Mouse (Mus musculus) heart, embryonic 16.5 days (tissue): ENCODE measurements around the gene Endou. TPM values are rescaled to one million over a fixed set of nuclear protein-coding genes. Genes with fewer than 3 reads are reported as not detected.

Experiments used
- ATAC-seq: fragments of 200-750 bp; cut with Nextera tagmentation; replicated peaks from 2 replicates; pipeline ENCODE4 v1.8.0; 2017; ENCODE audit warnings: moderate number of reproducible peaks; ENCODE audit not compliant: insufficient read depth, low FRiP score; ENCODE audit errors: extremely low read depth
- H3K27ac ChIP-seq: fragments of 300-500 bp; sonication (generic); 2 replicates; pipeline ENCODE4 v1.5.1; 2014; ENCODE audit warnings: mild to moderate bottlenecking, low read length, control low read depth, moderate library complexity
- H3K27me3 ChIP-seq: fragments of 300-500 bp; sonication (generic); 2 replicates; pipeline ENCODE4 v1.6.1; 2014; ENCODE audit warnings: low read length, mixed read lengths; ENCODE audit not compliant: control insufficient read depth, insufficient read depth
- H3K36me3 ChIP-seq: fragments of 300-500 bp; sonication (generic); 2 replicates; pipeline ENCODE4 v1.6.1; 2014; ENCODE audit not compliant: control insufficient read depth, insufficient read depth
- H3K4me1 ChIP-seq: fragments of 300-500 bp; sonication (generic); 2 replicates; pipeline ENCODE4 v1.6.1; 2014; ENCODE audit warnings: low read length, mixed read lengths; ENCODE audit not compliant: control insufficient read depth, insufficient read depth
- H3K4me2 ChIP-seq: fragments of 300-500 bp; sonication (generic); 2 replicates; pipeline ENCODE4 v1.6.1; 2014; ENCODE audit warnings: low read depth, mild to moderate bottlenecking, control low read depth, low read length
- H3K4me3 ChIP-seq: fragments of 300-500 bp; sonication (generic); 2 replicates; pipeline ENCODE4 v1.5.1; 2014; ENCODE audit warnings: mild to moderate bottlenecking, control low read depth, low read length
- H3K9ac ChIP-seq: fragments of 300-500 bp; sonication (generic); 2 replicates; pipeline ENCODE4 v1.6.1; 2014; ENCODE audit warnings: low read length, control low read depth
- H3K9me3 ChIP-seq: fragments of 300-500 bp; sonication (generic); replicated peaks from 2 replicates; pipeline ENCODE4 v1.6.1; 2016; ENCODE audit warnings: low read length; ENCODE audit not compliant: control insufficient read depth
- WGBS: fragments of 180-500 bp; shearing (Covaris S2); extraction: QIAGEN DNeasy Blood & Tissue Kit; methylation state at CpG from one replicate; pipeline ENCODE4 v1.1.7; 2014; 5-methylcytosine and 5-hydroxymethylcytosine counted together
- polyA plus RNA-seq: library from polyadenylated mRNA; unstranded; fragments of >200 nt; fragmentation: Nextera tagmentation; extraction: Ambion mirVana; gene quantifications from 2 replicates; pipeline ENCODE4 v1.2.1, GENCODE M21; 2015

The Endou gene
- 2.8 and 9.6 TPM in 2 replicates for polyA plus RNA-seq

DNA sequence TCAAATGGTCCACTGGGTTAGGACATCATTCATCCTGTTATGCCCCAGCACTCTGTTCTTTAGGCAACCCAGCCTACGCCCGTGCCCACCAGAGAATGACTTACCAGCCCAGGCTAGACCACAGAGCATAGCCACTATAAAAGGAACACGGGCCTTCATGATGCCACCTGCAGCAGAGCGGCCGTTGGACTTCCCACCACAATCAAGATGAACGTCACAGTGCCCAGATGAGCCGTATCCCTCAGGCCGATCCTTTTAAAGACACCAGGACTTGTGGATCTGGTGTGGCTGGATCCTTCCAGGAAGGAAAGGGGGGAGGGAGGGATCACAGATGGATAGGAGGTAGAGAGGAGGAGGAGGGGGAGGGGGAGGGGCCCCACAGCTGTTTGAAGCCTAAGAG, at the start of gene Endou:
Endou (minus strand) TSS at position 229 of the 400 bp plus-strand sequence.
- H3K4me3 ChIP-seq, result no peak within 1 kb of the TSS
- no peak within 1 kb of the TSS for H3K4me2 ChIP-seq
- 0 out of 2 replicates have a peak, but pooled peaks cover 3% of the 10 kb centered on the region for H3K9me3 ChIP-seq
- peak; percentile 14 for ATAC-seq
- no peaks in the 10 kb centered on the region for H3K27me3 ChIP-seq
- no peaks in the 10 kb centered on the region for H3K4me1 ChIP-seq
- peak within 1 kb of the TSS; percentile 18; the same call in 1 of the 2 replicates for H3K27ac ChIP-seq
- H3K9ac ChIP-seq, result no peak within 1 kb of the TSS
- H3K36me3 ChIP-seq, result no peaks in the 10 kb centered on the region
- WGBS, result 79% methylated on average over 8 of the region's 8 CpGs

DNA sequence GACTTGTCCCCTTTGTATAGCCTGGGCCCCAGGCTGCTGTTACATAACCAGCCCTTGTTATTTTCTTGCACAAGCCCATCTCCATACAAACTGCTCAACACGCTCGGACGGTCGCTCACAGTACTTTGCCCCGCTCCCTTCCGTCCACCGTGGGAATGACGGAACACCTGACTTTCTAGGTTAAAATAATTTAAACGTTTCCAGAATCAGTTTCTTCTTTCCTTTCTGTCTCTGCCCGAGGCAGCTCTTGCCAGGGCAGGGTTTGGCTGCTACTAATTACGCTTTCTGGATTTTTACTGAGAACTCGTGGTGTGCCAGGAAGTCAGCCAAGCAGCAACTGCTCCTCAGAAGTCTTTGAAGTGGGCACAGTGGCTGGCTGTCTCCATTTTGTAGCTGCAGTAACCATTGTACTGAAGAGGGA, 49.5 kb upstream of the Endou start:
- Histone ChIP-seq H3K4me1 (peaks cover 36% of the 10 kb centered on the region), H3K27ac (peak overlapping the region; percentile 53; the same call in 1 of the 2 replicates), H3K9me3 (no peaks in the 10 kb centered on the region), H3K4me3 (no peak overlapping the region), H3K27me3 (no peaks in the 10 kb centered on the region), H3K9ac (no peak overlapping the region), H3K4me2 (no peak overlapping the region), H3K36me3 (no peaks in the 10 kb centered on the region)
- 82% methylated on average over 12 of the region's 12 CpGs for WGBS
- no peak for ATAC-seq

DNA sequence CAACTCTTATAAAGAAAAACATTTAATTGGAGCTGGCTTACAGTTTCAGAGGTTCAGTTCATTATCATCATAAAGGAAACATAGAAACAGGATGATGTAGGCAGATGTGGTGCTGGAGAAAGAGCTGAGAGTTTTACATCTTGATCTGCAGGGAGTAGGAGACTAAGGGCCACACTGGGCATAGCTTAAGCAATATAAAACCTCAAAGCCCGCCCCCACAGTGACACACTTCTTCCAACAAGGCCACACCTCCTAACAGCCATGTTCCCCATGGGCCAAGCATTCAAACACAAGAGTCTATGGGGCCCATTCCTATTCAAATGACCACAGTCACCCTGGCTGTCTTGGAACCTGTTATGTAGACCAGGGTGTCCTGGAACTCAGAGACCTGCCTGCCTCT, 48.4 kb upstream of the Endou start:
- Histone ChIP-seq H3K27ac (no peak overlapping the region), H3K4me3 (no peak overlapping the region), H3K4me2 (no peak overlapping the region), H3K27me3 (no peaks in the 10 kb centered on the region), H3K9ac (no peak overlapping the region), H3K36me3 (no peaks in the 10 kb centered on the region), H3K4me1 (peaks cover 35% of the 10 kb centered on the region), H3K9me3 (no peaks in the 10 kb centered on the region)
- 100% methylated on average over 1 of the region's 1 CpGs for WGBS
- no peak for ATAC-seq

DNA sequence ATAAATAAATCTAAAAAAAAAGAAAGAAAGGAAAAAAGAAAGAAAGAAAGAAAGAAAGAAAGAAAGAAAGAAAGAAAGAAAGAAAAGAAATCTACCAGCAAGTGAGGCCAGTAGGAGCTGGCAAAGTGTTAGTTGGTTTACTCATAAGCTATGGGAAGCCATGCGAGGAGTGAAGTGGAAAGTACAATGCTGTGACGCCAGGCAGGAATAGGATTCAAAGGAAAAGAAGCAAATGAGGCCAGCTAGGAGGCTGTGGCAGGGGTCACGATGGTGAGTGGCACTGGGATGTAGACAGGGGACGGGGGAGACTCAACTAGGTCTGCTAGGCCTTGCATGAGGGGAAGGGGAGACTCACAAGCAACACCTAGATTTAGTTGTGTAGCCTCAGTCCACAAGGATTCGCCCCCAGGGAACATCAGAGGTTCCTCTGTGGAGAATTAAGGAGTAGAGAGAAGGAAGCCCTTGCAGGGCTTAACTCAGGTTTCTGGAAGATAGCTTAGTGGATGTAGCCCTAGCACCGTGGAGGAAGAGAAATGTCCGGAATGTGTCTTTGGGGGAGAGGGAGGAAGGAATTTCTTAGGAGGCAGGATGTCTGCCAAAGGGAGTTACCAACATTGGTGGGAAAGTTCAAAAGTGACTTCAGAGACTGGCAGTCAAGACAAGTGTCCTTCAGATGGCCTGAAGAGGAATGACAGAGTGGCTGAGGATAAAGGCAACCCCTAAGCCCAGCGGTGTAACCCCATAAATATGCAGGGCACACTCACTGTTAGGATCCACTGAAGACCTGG, 47.4 kb upstream of the Endou start, which contains the start of gene Slc48a1:
Slc48a1 (plus strand) TSS at position 210 of the 788 bp plus-strand sequence.
- no peak for ATAC-seq
- no peak within 1 kb of the TSS for H3K4me2 ChIP-seq
- no peak within 1 kb of the TSS for H3K4me3 ChIP-seq
- H3K9me3 ChIP-seq, result no peaks in the 10 kb centered on the region
- no peak within 1 kb of the TSS for H3K9ac ChIP-seq
- peak within 1 kb of the TSS; percentile 75 for H3K27ac ChIP-seq
- no peaks in the 10 kb centered on the region for H3K27me3 ChIP-seq
- peaks cover 42% of the 10 kb centered on the region for H3K4me1 ChIP-seq
- H3K36me3 ChIP-seq, result no peaks in the 10 kb centered on the region
- WGBS, result 52% methylated on average over 8 of the region's 8 CpGs

DNA sequence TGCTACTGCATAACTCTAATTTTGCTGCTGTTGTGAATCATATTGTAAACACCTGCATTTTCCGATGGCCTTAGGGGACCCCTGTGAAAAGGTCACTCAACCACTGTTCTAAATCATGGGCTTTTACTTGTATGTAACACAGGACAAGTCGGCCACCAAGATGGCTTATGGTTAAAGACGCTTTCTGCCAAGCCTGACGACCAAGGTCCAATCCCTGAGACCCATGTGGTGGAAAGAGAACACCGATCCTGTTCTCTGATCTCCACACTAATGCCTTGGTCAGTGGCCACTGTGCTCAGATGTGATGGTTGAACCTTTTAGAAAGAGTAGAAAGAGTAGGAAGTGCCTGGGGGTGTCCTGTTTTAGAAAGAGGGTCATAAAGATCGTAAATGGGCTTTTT, 45.8 kb upstream of the Endou start:
- Histone ChIP-seq H3K4me1 (peaks cover 43% of the 10 kb centered on the region), H3K4me2 (no peak overlapping the region), H3K27ac (no peak overlapping the region), H3K9ac (no peak overlapping the region), H3K27me3 (no peaks in the 10 kb centered on the region), H3K36me3 (no peaks in the 10 kb centered on the region), H3K4me3 (no peak overlapping the region), H3K9me3 (no peaks in the 10 kb centered on the region)
- ATAC-seq, result no peak
- 81% methylated on average over 6 of the region's 6 CpGs for WGBS

DNA sequence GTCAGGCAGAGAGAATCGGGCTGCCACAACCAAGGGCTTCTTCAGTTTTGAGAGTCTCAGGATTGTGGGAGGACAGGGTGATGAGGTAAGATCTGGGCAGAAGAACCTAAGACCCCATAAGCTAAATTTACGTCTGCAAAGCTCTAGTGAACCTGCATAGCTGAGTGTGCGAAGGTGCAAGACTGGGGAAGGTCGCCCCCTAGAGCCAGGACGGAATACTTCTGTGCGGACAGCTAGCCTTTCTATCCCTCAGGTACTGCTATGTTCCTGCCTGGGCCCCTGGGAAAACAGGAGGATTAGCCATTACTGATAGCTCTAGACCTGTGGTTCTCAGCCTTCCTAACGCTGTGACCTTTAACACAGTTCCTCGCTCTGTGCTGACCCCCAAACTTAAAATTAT, 45.4 kb upstream of the Endou start:
- Histone ChIP-seq H3K27me3 (no peaks in the 10 kb centered on the region), H3K4me1 (peaks cover 40% of the 10 kb centered on the region), H3K27ac (no peak overlapping the region), H3K4me3 (no peak overlapping the region), H3K9ac (0 out of 2 replicates have a peak overlapping the region, but pooled peaks have one; percentile 39), H3K4me2 (no peak overlapping the region), H3K9me3 (no peaks in the 10 kb centered on the region), H3K36me3 (no peaks in the 10 kb centered on the region)
- 0 out of 2 replicates have a peak, but pooled peaks have one; percentile 16 for ATAC-seq
- WGBS, result 7% methylated on average over 8 of the region's 8 CpGs

- peak; percentile 39; the same call in 1 of the 2 replicates for ATAC-seq
- peaks cover 32% of the 10 kb centered on the region for H3K4me1 ChIP-seq
Measured at GRCm38 (mm10) chr15:97773961-97774370, 42.8 kb upstream of the Endou start.

DNA sequence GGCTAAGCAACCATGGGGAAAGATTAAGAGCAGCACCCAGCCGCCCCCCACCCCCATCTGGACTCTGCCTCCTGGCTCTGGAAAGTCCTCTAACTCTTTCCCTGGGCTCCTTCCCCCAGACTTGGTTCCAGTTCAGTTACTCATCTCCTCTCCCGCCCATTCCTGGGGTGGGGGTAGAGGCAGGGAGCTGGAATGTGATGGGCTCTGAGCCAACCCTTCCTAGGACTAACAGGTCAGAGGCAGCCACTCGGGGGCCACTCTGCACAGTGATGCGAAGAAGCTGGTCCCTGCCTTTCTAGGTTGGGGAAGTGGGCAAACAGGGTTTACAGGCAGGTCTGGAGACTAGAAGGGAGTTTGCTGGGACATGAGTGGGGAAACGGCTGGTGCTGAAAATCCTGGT, 42.0 kb upstream of the Endou start:
- WGBS, result 8% methylated on average over 5 of the region's 5 CpGs
- Histone ChIP-seq H3K4me3 (no peak overlapping the region; the same call in 1 of the 2 replicates), H3K9ac (0 out of 2 replicates have a peak overlapping the region, but pooled peaks have one; percentile 6), H3K27me3 (no peaks in the 10 kb centered on the region), H3K4me1 (peaks cover 32% of the 10 kb centered on the region), H3K4me2 (peak overlapping the region; percentile 10), H3K9me3 (no peaks in the 10 kb centered on the region), H3K27ac (peak overlapping the region; percentile 75), H3K36me3 (no peaks in the 10 kb centered on the region)
- peak; percentile 85 for ATAC-seq

More at GRCm38 (mm10) chr15:97773961-97774370, 42.8 kb upstream of the Endou start:
- Histone ChIP-seq H3K9ac (no peak overlapping the region), H3K27ac (peak overlapping the region; percentile 75), H3K36me3 (no peaks in the 10 kb centered on the region), H3K4me2 (peak overlapping the region; percentile 3; the same call in 1 of the 2 replicates), H3K27me3 (no peaks in the 10 kb centered on the region), H3K4me3 (no peak overlapping the region), H3K9me3 (no peaks in the 10 kb centered on the region)
- WGBS, result 40% methylated on average over 5 of the region's 5 CpGs

GRCm38 (mm10) chr15:97770280-97770679, 39.1 kb upstream of the Endou start:
- H3K9ac ChIP-seq, result no peak overlapping the region
- H3K27me3 ChIP-seq, result 0 out of 2 replicates have a peak, but pooled peaks cover 2% of the 10 kb centered on the region
- no peak overlapping the region for H3K4me2 ChIP-seq
- peaks cover 35% of the 10 kb centered on the region for H3K4me1 ChIP-seq
- no peaks in the 10 kb centered on the region for H3K9me3 ChIP-seq
- no peak overlapping the region for H3K4me3 ChIP-seq
- 87% methylated on average over 8 of the region's 8 CpGs for WGBS
- no peak for ATAC-seq
- H3K36me3 ChIP-seq, result no peaks in the 10 kb centered on the region
- no peak overlapping the region for H3K27ac ChIP-seq
